Mouse (Mus musculus) forelimb bud, embryonic 11.5 days (tissue): ENCODE measurements around the gene BC030867.

Experiments
- DNase-seq: peaks from one replicate; pipeline ENCODE4 v3.0.0-alpha.2; 2012; ENCODE audit warnings: low read depth, low spot score

Gene BC030867

DNA sequence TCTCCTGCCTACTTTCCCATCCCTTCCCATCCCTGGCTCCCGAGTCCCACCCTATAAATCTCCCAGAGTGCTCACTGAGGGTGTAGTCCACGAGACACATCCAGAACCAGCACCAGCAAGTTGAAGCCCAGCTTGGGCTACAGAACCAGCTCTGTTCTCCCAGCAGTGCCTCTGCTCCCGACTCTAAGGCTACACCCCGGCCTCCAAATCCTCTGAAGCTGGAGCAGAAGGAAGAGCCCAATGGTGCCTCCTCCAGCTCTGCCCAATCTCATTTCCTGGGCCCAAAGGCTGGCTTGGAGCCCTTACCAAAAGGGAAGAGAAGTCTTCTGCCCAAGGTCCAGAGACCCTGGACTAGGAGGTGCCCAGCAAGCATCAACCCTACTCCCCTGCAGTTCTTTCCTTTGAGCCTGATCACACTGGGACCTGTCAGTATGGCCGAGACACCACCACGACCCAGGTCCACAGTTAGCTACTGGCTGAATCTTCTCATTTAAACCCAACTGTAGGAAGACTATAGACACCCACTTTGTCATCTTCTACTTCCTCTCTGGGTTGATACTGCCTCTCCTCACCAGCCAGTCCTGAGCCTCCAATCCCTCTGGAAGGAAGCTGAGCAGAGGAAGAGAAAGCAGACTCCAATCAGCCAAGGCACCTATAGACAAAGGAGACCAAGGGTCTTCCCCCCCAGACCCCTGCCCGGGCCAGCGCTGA is 27.3 kb upstream of the BC030867 start:
- no peak for DNase-seq

DNA sequence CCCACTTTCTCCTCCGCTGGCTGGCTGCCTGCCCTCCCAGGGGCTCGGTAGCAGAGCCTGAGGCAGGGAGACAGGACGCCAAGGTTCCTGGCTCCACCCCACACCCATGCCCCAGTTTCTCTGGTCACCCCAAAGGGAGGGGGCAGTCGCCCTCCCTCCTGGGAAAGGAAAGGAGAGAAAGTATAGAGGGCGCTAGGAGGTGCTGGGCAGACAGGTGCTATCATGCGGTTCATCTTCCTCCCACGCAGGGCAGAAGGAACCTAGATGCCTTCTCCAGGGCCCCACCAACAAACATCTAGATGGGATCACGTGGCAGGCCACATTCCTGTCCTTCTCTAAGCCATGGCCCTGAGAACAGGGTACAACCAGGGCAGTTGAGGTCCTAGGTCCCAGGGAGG is 26.7 kb upstream of the BC030867 start:
- no peak for DNase-seq

DNA sequence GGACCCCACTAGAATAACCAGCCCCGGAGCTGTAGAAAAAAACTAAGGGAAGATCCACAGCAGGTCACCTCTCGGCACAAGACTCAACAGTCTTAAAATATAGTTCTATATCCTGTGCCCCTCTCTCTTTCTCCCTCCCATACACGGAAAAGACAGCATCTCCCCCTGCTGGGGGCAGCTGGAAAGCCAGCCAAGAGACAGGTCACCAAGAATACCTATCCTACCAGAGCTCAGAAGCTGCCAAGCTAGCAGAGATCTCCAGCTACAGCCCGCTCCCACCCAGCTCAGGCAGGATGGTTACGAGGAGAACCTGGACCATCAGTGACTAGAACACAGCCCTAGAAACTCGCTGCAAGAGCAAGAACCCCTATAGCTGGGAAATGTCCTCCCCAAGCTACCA is 25.5 kb upstream of the BC030867 start:
- peak; percentile 55 for DNase-seq

DNA sequence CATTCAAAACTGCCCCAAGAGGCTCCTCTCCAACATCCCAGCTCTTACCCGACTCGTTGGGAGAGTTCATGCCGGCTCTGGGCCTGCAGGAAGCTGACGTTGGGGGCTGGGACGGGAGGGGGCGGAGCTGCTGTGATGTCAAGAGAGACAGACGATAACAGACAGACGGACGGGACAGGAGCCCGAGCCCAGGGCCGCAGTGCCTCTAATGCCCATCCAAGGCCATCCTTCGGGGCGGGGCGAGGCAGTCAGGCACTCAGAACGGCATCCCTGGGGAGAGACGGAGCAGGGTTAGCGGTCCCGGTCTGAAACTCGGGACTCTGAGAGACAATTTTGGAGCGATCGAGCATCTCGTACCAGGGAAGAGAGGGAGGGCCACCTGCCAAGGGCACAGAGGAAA is 24.0 kb upstream of the BC030867 start:
- no peak for DNase-seq

DNA sequence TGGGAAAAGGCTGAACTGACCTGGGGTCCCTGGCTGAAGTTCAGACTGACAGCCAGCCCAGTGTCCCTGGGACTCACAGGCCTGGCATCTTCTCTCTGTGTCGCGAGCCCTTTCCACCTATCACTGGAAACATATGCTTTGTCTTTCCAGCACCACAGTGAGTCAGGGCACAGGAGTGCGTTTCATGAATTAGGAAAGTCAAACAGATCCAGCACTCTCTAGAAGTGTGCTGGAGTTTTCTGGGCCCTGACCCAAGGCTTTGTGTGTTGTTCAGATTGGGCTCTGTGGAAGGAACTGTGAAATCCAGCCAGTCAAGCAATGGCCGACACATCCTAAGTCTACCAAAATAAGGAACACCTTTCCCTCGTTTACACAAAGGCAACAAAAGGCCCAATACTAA is 23.5 kb upstream of the BC030867 start:
- DNase-seq = no peak

DNA sequence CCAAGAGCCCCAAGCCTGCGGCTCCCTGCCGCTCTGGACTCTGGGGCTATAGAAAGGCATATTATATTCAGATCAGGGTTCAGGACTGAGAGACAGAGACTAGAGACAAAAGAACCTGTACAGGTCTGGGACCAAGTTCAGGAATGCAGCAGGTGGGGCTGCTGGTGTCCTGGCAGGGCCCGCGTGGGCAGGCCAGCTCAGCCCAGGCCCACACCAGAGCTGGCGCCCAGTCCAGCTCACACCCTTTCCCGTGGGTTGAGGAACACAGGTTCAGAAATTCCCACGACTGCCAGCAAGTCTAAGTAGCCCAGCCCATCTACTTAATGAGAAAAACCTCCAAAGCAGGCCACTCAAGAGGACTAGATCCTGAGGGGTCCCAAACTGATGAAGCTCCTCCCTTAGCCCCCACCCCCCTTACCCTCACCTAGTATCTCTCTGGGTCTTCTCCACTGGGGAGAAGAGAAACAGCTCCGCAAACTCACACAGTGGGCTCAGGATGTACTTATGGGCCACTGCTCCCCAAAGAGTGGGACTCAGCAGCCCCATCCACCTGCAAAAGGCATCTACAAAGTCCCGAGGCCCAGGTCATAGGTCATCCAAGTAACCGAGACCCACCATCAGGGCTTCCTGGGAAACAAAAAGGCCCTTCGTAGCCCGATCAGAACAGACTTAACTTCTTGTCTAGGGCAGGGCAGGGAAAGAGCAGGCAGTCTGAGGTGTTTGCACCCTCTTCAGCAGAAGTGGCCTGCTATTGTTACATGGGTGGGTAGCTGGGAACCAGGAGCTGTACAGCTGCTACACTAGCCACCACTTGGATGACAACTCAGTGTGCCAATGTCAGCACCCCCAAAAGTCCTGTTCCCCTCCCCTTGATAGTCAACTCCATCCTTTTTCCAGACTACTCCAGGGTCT is 22.4 kb upstream of the BC030867 start:
- DNase-seq = no peak

DNA sequence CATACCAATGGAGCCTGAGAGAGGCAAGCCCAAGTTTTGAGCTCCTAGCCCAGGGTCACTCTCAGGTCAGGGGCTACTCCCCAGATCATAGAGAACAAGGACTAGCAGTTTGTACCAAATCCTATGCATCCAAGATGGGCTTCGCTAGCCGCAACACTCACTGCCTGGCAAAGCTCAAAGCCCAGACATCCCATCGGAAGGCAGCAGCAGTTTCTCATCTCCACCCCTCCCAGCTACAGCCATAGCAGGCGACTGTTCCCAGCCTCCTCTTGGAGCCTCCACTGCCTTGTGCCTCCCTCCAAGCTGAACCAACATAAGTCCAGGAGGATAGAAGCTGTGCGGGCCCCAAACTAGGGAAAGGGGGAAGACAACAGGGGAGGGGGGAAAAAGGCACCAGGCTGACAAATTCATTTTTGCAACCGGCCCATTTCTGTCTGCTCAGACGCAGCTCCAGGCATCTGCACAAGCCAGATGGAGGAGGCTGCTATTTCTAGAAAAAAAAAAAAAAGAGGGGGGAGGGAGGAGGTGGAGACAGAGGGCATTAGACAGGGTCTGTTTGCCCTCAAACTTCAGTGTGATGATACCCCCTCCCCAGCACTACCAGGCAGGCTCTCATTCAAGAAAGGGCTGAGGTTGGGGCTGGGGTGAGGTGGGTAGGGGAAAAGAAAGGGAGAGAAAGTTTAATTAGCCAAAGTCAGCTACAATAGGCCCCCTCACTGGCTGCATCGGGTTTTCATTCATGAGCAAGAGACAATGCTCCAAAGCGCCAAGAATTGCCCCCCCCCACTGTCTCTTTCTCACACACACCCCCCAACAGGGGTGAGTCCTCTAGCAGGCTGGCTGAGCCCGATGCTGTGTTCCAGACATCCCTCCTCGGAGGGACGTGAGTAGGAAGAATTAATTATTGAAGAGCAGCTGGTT is 21.2 kb upstream of the BC030867 start:
- no peak for DNase-seq

DNA sequence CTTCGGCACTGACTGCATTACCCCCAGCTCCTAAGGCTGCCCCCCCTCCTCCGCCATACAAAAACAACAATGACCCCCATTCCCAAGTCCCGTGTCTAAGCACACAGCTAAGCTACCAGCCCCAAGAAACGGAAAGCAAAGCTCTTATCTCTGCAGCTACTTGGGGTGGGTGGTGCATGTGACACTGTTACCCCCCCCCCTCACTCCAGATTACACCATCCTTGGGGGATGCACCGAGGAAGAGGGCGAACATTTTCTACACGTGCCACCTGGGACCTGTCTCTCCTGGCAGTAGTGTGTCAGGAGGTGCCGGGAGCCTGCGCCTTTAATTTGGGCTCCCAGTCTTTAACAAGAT is 20.5 kb upstream of the BC030867 start:
- no peak for DNase-seq

DNA sequence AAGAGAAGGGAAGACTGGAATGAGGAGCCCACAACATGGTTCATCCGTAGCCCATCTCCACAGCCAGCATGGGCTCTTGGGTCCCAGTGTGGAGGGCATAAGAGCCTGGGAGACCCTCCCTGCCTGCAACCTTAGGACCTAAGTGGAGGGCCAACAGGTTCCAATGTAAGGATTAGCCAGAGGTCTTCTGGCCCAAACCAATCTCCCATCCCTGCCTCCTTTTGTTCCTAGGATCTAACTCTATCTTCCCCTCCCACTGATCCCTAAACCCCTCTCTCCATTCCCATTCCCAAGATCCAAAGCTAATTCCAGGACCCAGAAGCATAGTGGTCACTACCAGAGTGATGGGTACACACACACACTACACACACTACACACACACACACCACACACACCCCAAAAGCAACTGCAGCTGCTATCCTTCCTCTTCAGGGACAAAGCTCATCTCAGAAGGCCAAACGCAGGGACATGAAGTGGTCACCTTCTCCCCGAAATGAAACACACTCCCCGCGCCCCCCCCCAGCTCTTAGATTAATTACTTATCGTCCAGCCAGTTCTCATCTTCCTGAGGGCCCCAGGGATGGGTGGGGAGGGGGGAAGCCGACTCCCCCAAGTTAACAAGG is 19.9 kb upstream of the BC030867 start:
- DNase-seq = no peak

DNA sequence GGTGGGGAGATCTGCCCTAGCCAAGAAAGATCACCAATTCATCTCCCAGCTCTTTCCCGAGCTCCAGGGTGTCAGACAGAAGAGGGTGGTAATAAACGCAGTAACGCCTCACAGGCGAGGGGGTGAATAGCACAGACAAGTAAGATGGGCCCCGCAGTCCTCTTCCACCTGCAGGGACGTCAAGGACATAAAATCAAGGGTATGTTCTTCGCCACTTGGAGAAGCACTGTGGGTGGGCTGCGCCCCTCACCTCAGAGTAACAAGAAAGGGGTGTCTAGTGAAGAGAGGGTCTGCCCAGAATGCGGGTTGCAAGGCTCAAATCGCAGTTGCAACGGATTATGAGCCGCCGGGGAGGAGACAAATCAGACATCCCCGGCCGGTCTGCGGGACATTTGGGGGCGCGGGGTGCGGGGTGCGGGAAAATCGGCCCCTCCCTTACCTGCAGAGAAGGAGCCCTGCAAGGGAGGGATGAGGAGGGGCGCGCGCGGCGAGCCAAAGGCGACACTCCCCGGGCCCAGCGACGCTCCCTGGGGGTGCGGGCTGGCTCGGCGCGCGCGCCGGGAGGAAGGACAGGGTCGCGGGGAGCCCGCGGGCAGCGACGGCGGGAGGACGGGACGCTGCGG is 19.2 kb upstream of the BC030867 start:
- no peak for DNase-seq

DNA sequence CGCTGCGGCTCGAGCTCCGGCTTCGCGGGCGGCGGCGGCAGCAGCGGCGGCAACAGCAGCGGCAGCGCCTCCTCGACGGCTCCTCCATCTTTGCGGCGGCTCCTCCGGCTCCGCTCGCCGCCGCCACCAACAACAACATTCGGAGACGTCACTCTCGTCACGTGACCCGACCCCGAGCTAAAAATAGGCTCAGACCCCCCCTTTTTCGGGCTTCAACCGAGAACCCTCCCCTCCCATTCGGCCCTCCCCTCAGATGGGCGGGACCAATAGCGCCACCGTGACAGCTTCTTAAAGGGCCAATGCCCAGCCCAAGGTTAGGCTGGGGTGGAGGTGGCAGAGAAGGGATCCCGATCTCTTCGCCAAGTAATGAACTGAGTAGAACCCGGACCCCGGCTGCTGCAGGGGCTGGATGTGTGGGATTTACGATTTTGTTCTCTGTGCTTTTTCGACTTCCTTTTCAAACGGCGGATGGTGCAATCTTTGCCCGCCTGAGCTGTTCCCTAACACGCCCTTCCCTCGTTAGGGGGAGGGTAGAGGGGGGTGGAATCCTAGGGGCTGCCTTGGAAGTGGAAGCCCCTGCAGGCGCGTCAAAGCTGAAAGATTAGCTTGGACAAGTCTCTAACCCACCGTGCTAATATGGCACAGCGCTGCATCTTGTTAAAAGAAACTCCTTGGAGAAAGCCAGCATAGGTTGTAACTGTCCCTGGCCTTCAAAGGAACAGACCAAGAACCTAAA is 18.5 kb upstream of the BC030867 start, which contains the start of gene Hdac5:
TSS of gene Hdac5 (minus strand) at position 161 of the 736 bp plus-strand sequence.
- peak; percentile 98 for DNase-seq

DNA sequence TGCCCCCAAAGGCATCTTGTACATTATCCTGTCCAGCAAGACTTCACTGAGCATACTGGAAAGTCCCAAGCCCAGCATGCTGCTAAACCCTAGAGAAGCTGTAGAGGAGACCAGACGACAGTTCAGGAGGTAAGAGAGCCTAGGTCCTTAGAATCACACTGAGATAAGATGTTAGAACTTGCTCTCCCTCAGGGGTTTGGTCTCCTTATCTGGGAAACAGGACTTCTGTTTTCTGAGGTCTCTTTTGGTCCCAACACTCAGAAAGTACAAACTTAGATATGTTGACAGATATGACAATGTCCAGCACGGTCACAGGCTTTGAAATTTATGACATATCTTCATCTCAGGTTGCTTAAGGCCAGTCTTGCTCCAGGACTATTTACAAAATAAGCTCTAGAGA is 12.7 kb upstream of the BC030867 start:
- no peak for DNase-seq

DNA sequence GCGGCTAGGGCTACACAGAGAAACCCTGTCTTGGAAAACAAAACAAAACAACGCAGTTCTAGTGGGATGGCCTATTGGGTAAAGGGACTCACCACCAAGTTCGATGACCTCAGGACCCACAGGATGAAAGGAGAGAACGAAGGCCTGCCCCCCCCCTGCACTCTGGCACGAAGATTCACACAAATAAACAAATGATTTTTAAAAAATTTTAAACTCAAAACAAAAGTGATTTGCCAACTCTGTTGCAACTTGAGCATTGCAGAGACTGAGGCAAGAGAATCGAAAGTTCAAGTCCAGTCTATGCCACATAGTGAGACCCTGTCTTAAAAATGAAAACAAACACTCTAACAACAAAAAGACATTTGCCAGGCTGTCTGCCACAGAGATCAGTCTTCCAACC is 8.0 kb upstream of the BC030867 start:
- no peak for DNase-seq

DNA sequence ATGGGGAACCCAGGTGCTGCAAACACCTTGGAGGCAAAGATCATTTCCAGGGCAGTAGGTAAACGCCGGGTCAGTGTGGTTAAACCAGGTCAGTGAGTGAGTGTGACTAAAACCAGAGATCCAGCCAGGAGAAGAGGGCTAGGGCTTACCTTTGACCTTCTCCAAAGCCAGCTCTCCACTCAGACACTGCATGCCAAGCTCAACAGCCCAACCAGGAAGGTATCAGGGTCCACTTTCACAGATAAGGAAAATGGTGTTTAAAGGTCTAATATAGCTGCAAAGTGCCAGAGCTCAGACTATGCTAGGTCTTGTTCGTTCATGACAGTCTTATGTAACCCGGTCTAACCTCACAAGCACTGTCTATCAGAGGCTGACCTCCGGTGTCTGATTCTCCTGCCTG is 7.4 kb upstream of the BC030867 start:
- no peak for DNase-seq

DNA sequence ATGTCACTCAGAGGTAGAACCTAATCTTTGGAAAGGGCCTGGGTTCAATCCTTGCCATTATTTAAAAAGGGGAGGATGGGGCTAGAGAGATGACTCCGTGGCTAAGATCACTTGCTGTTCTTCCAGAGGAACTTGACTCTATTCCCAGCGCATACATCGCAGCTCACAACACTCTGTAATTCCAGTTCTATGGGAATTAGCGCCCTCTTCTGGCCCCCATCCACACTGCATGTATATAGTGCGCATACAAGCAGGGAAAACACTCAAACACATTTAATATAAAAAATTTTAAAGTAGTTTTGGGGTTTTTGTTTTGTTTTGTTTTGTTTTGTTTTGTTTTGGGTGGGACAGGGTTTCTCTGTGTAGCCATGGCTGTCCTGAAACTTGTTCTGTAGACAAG is 6.8 kb upstream of the BC030867 start:
- no peak for DNase-seq

DNA sequence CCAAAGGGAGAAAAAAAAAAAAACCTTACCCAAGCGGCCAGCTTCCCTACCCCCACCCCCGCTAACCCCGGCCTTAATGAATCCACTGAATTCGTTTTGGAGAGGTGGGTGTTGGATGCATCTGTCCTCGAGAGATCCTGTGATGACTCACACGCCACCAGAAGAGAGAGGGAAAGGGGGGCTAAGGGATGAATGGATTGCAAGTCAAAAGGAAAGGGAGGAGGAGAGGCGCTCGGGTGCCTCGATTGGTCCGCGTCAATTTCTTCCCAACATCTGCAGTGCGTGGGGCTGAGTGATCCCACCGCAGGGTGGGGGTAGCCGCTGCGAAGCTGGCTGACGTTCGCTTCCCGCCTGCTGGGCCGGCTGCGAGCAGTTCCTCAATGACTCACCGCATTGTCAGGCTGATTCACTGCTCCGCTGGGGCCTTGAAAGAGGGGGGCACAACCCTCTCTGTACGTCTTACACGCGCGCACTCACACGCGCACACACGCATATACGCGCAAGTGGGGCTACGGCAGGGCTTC is 3.7 kb upstream of the BC030867 start:
- DNase-seq = peak; percentile 49

DNA sequence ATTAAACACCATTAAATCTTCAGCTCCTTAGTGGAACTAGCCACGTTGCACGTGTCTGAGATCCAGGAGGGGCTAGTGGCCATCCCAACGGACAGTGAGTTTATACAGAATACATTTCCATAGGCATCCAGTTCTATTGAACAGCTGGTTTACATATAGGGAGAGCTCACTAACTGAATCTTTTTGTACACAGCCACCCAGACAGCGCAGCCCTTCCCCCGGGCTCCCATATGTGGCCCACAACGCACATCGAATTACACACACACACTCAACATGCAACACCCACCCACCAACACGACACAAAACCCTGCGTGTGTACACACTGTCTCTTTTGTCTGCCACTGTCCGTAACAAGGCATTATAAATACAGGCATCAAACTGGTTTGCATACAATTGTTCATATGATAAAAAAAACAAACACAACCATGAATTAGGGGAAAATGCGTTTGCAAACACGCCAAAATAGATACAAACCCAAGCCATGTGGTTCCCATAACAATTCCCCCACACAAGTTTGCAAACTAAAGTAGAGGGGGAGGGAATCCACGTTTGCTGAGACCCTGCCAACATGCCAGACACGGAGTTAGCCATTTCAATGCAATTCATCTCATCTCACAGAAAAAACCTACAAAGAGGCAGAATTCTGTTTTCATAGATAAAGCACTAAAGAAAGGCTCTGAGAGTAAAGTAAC is 3.0 kb upstream of the BC030867 start:
- DNase-seq = no peak

DNA sequence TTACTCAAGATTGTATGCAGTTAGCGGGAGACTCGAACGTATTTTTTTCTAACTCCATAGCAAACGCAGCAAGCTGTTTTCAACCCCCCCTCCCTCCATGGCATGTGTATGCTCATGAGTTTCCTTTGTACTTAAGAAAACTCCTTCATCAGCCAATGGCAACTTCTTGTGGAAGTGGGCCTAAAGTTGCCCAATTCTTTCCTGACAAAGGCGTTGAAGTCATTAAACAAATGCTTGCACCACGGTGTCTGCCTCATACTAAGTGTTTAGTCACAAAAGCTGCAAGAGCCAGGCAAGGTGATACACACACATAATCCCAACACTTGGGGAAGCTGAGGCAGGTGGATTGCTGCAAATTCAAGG is 2.4 kb upstream of the BC030867 start:
- DNase-seq = no peak

DNA sequence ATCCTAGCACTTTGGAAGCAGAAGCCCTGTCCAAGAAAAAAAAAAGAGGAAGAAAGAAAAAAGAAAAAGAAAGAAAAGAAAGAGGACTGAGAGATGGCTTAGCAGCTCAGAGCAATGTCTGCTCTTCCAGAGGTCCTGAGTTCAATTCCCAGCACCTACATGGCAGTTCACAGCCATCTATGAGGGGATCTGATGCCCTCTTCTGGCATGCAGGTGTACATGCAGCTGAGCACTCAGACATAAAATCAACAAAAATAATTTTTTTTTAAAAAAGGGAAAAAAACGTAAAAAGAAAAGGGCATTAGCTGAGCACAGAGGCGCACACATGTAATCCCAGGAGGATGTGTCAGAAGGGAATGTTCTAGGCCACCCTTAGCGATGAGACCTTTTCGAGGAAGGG is 1.8 kb upstream of the BC030867 start:
- DNase-seq = no peak
